Mouse (Mus musculus): ENCODE results near the gene Gm10300. TPM values are rescaled to one million over a fixed set of nuclear protein-coding genes. Genes with fewer than 3 reads are reported as not detected.

Gm10300 gene
- polyA plus RNA-seq, 1 experiment = 0.02 TPM

GRCm38 (mm10) chr4:132027806-132028205, 46.7 kb upstream of the Gm10300 start:
- H3K4me2 ChIP-seq (ENCODE audit: low read depth) = no peak overlapping the region
- no peak overlapping the region for H3ac ChIP-seq (ENCODE audit: control insufficient read depth, insufficient read length)
- TF ChIP-seq SRF (IDR thresholded peaks at IDR 0.05; ENCODE audit: control insufficient read depth, insufficient read length, low read depth) (no peak), TCF3 (IDR thresholded peaks at IDR 0.05; ENCODE audit: insufficient read length, low read depth) (no peak), POLR2AphosphoS2 (IDR thresholded peaks at IDR 0.05; ENCODE audit: insufficient read length, low read depth) (no peak), REST (IDR thresholded peaks at IDR 0.05; ENCODE audit: insufficient read depth, insufficient read length) (no peak), POLR2A (IDR thresholded peaks at IDR 0.05; ENCODE audit: insufficient read length, low read depth) (no peak), USF1 (IDR thresholded peaks at IDR 0.05; ENCODE audit: low read depth) (no peak), MYOD1 (IDR thresholded peaks at IDR 0.05; ENCODE audit: control insufficient read depth in 1 of 3, insufficient read length in 2 of 3, low read depth in 2 of 3) (no peak), MAX (IDR thresholded peaks at IDR 0.05; ENCODE audit: low read depth) (no peak), E2F4 (IDR thresholded peaks at IDR 0.05; ENCODE audit: insufficient read depth) (no peak), CEBPB (IDR thresholded peaks at IDR 0.05; ENCODE audit: insufficient read depth, poor library complexity, severe bottlenecking) (no peak), TCF12 (IDR thresholded peaks at IDR 0.05; ENCODE audit: insufficient read depth, poor library complexity, severe bottlenecking) (no peak), MYOG (IDR thresholded peaks at IDR 0.05; ENCODE audit: control insufficient read depth in 1 of 3, insufficient read depth in 1 of 3, insufficient read length in 2 of 3, low read depth in 2 of 3) (no peak)
- no peaks in the 10 kb centered on the region for H3K36me3 ChIP-seq (ENCODE audit: control insufficient read depth, insufficient read depth)
- H3K27me3 ChIP-seq (ENCODE audit: control insufficient read depth, insufficient read depth, insufficient read length) = no peaks in the 10 kb centered on the region
- H3K4me3 ChIP-seq = no peak overlapping the region
- H3K79me2 ChIP-seq (ENCODE audit: control insufficient read depth, insufficient read depth) = no peaks in the 10 kb centered on the region

GRCm38 (mm10) chr4:132029851-132030741, 44.4 kb upstream of the Gm10300 start:
- Histone ChIP-seq H3ac (ENCODE audit: control insufficient read depth, insufficient read length) (no peak overlapping the region), H3K27me3 (ENCODE audit: control insufficient read depth, insufficient read depth, insufficient read length) (no peaks in the 10 kb centered on the region), H3K4me2 (ENCODE audit: low read depth) (no peak overlapping the region), H3K79me2 (ENCODE audit: control insufficient read depth, insufficient read depth) (no peaks in the 10 kb centered on the region), H3K36me3 (ENCODE audit: control insufficient read depth, insufficient read depth) (no peaks in the 10 kb centered on the region), H3K4me3 (no peak overlapping the region)
- no peak for TF ChIP-seq MYOG (IDR thresholded peaks at IDR 0.05; ENCODE audit: control insufficient read depth in 1 of 3, insufficient read depth in 1 of 3, insufficient read length in 2 of 3, low read depth in 2 of 3)

- no peak overlapping the region for H3K4me3 ChIP-seq
- H3K27me3 ChIP-seq (ENCODE audit: control insufficient read depth, insufficient read depth, insufficient read length) = no peaks in the 10 kb centered on the region
- no peak overlapping the region for H3ac ChIP-seq (ENCODE audit: control insufficient read depth, insufficient read length)
- H3K4me2 ChIP-seq (ENCODE audit: low read depth) = no peak overlapping the region
- no peaks in the 10 kb centered on the region for H3K36me3 ChIP-seq (ENCODE audit: control insufficient read depth, insufficient read depth)
- no peaks in the 10 kb centered on the region for H3K79me2 ChIP-seq (ENCODE audit: control insufficient read depth, insufficient read depth)
- TF ChIP-seq CEBPB (IDR thresholded peaks at IDR 0.05; ENCODE audit: insufficient read depth, poor library complexity, severe bottlenecking) = no peak
- no peak for TF ChIP-seq TCF12 (IDR thresholded peaks at IDR 0.05; ENCODE audit: insufficient read depth, poor library complexity, severe bottlenecking)
- no peak for TF ChIP-seq E2F4 (IDR thresholded peaks at IDR 0.05; ENCODE audit: insufficient read depth)
- no peak for TF ChIP-seq MYOG (IDR thresholded peaks at IDR 0.05; ENCODE audit: control insufficient read depth in 1 of 3, insufficient read depth in 1 of 3, insufficient read length in 2 of 3, low read depth in 2 of 3)
- TF ChIP-seq REST (IDR thresholded peaks at IDR 0.05; ENCODE audit: insufficient read depth, insufficient read length) = no peak
- TF ChIP-seq POLR2AphosphoS2 (IDR thresholded peaks at IDR 0.05; ENCODE audit: insufficient read length, low read depth) = no peak
- no peak for TF ChIP-seq MAX (IDR thresholded peaks at IDR 0.05; ENCODE audit: low read depth)
- no peak for TF ChIP-seq TCF3 (IDR thresholded peaks at IDR 0.05; ENCODE audit: insufficient read length, low read depth)
- no peak for TF ChIP-seq MYOD1 (IDR thresholded peaks at IDR 0.05; ENCODE audit: control insufficient read depth in 1 of 3, insufficient read length in 2 of 3, low read depth in 2 of 3)
- no peak for TF ChIP-seq POLR2A (IDR thresholded peaks at IDR 0.05; ENCODE audit: insufficient read length, low read depth)
- no peak for TF ChIP-seq USF1 (IDR thresholded peaks at IDR 0.05; ENCODE audit: low read depth)
- no peak for TF ChIP-seq SRF (IDR thresholded peaks at IDR 0.05; ENCODE audit: control insufficient read depth, insufficient read length, low read depth)
Observed at GRCm38 (mm10) chr4:132033183-132033582, 41.3 kb upstream of the Gm10300 start.

- TF ChIP-seq REST (IDR thresholded peaks at IDR 0.05; ENCODE audit: insufficient read depth, insufficient read length) (no peak), TCF3 (IDR thresholded peaks at IDR 0.05; ENCODE audit: insufficient read length, low read depth) (no peak), USF1 (IDR thresholded peaks at IDR 0.05; ENCODE audit: low read depth) (no peak), MAX (IDR thresholded peaks at IDR 0.05; ENCODE audit: low read depth) (no peak), POLR2A (IDR thresholded peaks at IDR 0.05; ENCODE audit: insufficient read length, low read depth) (no peak), MYOD1 (IDR thresholded peaks at IDR 0.05; ENCODE audit: control insufficient read depth in 1 of 3, insufficient read length in 2 of 3, low read depth in 2 of 3) (no peak), POLR2AphosphoS2 (IDR thresholded peaks at IDR 0.05; ENCODE audit: insufficient read length, low read depth) (no peak), CEBPB (IDR thresholded peaks at IDR 0.05; ENCODE audit: insufficient read depth, poor library complexity, severe bottlenecking) (no peak), SRF (IDR thresholded peaks at IDR 0.05; ENCODE audit: control insufficient read depth, insufficient read length, low read depth) (no peak), E2F4 (IDR thresholded peaks at IDR 0.05; ENCODE audit: insufficient read depth) (no peak), TCF12 (IDR thresholded peaks at IDR 0.05; ENCODE audit: insufficient read depth, poor library complexity, severe bottlenecking) (no peak)
- no peak overlapping the region for H3ac ChIP-seq (ENCODE audit: control insufficient read depth, insufficient read length)
- H3K79me2 ChIP-seq (ENCODE audit: control insufficient read depth, insufficient read depth) = no peaks in the 10 kb centered on the region
- no peak overlapping the region for H3K4me2 ChIP-seq (ENCODE audit: low read depth)
- no peak overlapping the region for H3K4me3 ChIP-seq
- H3K27me3 ChIP-seq (ENCODE audit: control insufficient read depth, insufficient read depth, insufficient read length) = no peaks in the 10 kb centered on the region
- no peaks in the 10 kb centered on the region for H3K36me3 ChIP-seq (ENCODE audit: control insufficient read depth, insufficient read depth)
Observed at GRCm38 (mm10) chr4:132034242-132034641, 40.3 kb upstream of the Gm10300 start.

Data from myocyte (in vitro differentiated cells).